Mouse (Mus musculus): ENCODE measurements around the gene Ralgapa2.

Gene Ralgapa2

GRCm38 (mm10) chr2:146359676-146360075 is 152.5 kb downstream of the Ralgapa2 start:
- DNase-seq (ENCODE audit: low spot score): no peak

- no peak for DNase-seq (ENCODE audit: low spot score)
Measured at GRCm38 (mm10) chr2:146356524-146356923, 155.6 kb downstream of the Ralgapa2 start.

GRCm38 (mm10) chr2:146350230-146350629 is 161.9 kb downstream of the Ralgapa2 start:
- no peak for DNase-seq (ENCODE audit: low spot score)

GRCm38 (mm10) chr2:146347942-146348341 is 164.2 kb downstream of the Ralgapa2 start:
- DNase-seq (ENCODE audit: low spot score): no peak

GRCm38 (mm10) chr2:146340090-146340489 is 172.1 kb downstream of the Ralgapa2 start:
- no peak for DNase-seq (ENCODE audit: low spot score)

GRCm38 (mm10) chr2:146337540-146337939 is 174.6 kb downstream of the Ralgapa2 start:
- no peak for DNase-seq (ENCODE audit: low spot score)

- DNase-seq (ENCODE audit: low spot score): no peak
Measured at GRCm38 (mm10) chr2:146331894-146332476, 180.2 kb downstream of the Ralgapa2 start.

GRCm38 (mm10) chr2:146330772-146331281 is 181.3 kb downstream of the Ralgapa2 start:
- DNase-seq (ENCODE audit: low spot score): no peak

- DNase-seq (ENCODE audit: low spot score): no peak
Measured at GRCm38 (mm10) chr2:146330101-146330500, 182.0 kb downstream of the Ralgapa2 start.

GRCm38 (mm10) chr2:146326654-146327053 is 185.5 kb downstream of the Ralgapa2 start:
- no peak for DNase-seq (ENCODE audit: low spot score)

GRCm38 (mm10) chr2:146324907-146325715 is 187.0 kb downstream of the Ralgapa2 start:
- DNase-seq (ENCODE audit: low spot score): no peak

GRCm38 (mm10) chr2:146324140-146324906 is 187.8 kb downstream of the Ralgapa2 start:
- DNase-seq (ENCODE audit: low spot score): no peak

GRCm38 (mm10) chr2:146323528-146323927 is 188.6 kb downstream of the Ralgapa2 start:
- DNase-seq (ENCODE audit: low spot score): no peak

- DNase-seq (ENCODE audit: low spot score): no peak
Measured at GRCm38 (mm10) chr2:146322770-146323169, 189.4 kb downstream of the Ralgapa2 start.

- no peak for DNase-seq (ENCODE audit: low spot score)
Measured at GRCm38 (mm10) chr2:146322019-146322418, 190.1 kb downstream of the Ralgapa2 start.

GRCm38 (mm10) chr2:146320666-146321065 is 191.5 kb downstream of the Ralgapa2 start:
- no peak for DNase-seq (ENCODE audit: low spot score)

GRCm38 (mm10) chr2:146314751-146315150 is 197.4 kb downstream of the Ralgapa2 start:
- no peak for DNase-seq (ENCODE audit: low spot score)

- DNase-seq (ENCODE audit: low spot score): no peak
Measured at GRCm38 (mm10) chr2:146313811-146314210, 198.3 kb downstream of the Ralgapa2 start.

GRCm38 (mm10) chr2:146310760-146311159 is 201.4 kb downstream of the Ralgapa2 start:
- no peak for DNase-seq (ENCODE audit: low spot score)

- no peak for DNase-seq (ENCODE audit: low spot score)
Measured at GRCm38 (mm10) chr2:146310291-146310690, 201.9 kb downstream of the Ralgapa2 start.

GRCm38 (mm10) chr2:146309413-146309812 is 202.7 kb downstream of the Ralgapa2 start:
- no peak for DNase-seq (ENCODE audit: low spot score)

GRCm38 (mm10) chr2:146307060-146307459 is 205.1 kb downstream of the Ralgapa2 start:
- DNase-seq (ENCODE audit: low spot score): no peak

Data from ovary, postnatal 10 days (tissue).